Mouse (Mus musculus) heart, postnatal 14 days (tissue): ENCODE results near the gene Dnajc22. TPM values are rescaled to one million over a fixed set of nuclear protein-coding genes. Genes with fewer than 3 reads are reported as not detected.

Source experiments
- DNase-seq, 2 experiments: peaks; one replicate each; pipeline ENCODE4 v3.0.0; 2021 to 2022
- intact Hi-C: fragments of 180-260 bp; cut with DNase I; formaldehyde crosslinking; loops from one replicate; pipeline ENCODE4 v1.15.1; 2025
- total RNA-seq, 2 experiments: library from RNA; stranded (reverse); gene quantifications; 2 replicates each; pipeline ENCODE4 v1.2.3; 2021

Gene Dnajc22
- total RNA-seq, 2 experiments from 2014 or later = 0.27 to 0.45 TPM

DNA sequence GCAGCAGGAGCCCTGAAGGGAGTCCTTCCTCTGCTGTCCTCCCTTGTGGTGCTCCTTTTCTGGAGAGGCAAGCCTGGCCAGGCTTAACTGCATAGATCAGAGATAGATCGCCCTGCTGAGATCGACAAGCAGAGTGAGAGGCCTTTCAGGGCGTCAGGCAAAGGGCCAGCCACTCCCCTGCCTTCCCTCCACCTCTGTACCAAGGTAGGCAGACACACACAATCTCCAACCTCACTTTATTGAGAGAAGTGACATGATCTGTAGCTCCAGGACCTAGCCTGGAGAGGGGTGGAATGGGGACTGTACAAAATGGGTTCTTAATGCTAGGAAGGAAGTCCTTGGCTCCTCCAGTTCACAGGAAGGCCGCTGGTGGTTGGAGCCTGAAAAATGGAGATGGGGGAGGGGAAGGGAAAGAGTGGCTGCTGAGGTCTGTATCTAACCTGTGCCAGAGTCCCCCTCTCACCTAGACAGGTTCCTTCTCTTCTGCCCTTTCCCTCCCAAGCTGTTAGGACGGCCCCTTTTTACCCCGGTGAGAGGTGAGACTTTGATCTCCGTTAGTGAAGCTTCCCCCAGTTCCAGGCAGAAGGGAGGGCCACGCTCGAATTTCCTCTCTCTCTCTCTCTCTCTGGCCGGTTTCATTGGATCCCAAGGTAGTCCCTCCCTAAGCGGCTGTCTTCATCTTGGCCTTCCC is 9.0 kb upstream of the Dnajc22 start:
- intact Hi-C loops = loop anchor here (5.0 kb wide), 2 partner anchors 113 to 183 kb away; no protein-coding TSS in a partner anchor

DNA sequence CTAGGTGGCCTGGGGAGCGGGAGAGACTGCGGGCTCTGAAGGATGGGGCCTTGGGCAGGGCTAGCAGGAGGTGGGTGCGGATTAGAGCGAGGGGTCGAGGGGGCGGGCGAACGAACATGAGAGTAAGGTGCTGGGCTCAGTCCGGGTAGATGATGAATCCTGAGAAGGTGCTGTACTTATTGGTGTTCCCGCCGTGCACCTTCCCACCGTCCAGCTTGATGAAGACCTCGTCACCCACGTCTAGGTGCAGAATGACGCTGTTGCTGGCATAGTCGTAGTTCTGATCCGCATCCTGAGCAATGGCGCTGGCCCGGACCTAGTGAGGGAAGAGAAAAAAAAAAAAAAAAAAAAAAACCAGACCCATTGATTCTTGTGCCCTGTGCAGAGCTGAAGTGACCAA is 8.4 kb upstream of the Dnajc22 start:
- intact Hi-C loops = loop anchor here (5.0 kb wide), 3 partner anchors 32 to 183 kb away; no protein-coding TSS in a partner anchor
- DNase-seq = no peak

More for the DNA sequence above, 9.0 kb upstream of the Dnajc22 start:
- DNase-seq = no peak

- DNase-seq = no peak
- intact Hi-C loops = loop anchor here (5.0 kb wide), 1 partner anchor 34 kb away; no protein-coding TSS in a partner anchor
Observed at GRCm38 (mm10) chr15:99085997-99086396, 7.0 kb upstream of the Dnajc22 start.

DNA sequence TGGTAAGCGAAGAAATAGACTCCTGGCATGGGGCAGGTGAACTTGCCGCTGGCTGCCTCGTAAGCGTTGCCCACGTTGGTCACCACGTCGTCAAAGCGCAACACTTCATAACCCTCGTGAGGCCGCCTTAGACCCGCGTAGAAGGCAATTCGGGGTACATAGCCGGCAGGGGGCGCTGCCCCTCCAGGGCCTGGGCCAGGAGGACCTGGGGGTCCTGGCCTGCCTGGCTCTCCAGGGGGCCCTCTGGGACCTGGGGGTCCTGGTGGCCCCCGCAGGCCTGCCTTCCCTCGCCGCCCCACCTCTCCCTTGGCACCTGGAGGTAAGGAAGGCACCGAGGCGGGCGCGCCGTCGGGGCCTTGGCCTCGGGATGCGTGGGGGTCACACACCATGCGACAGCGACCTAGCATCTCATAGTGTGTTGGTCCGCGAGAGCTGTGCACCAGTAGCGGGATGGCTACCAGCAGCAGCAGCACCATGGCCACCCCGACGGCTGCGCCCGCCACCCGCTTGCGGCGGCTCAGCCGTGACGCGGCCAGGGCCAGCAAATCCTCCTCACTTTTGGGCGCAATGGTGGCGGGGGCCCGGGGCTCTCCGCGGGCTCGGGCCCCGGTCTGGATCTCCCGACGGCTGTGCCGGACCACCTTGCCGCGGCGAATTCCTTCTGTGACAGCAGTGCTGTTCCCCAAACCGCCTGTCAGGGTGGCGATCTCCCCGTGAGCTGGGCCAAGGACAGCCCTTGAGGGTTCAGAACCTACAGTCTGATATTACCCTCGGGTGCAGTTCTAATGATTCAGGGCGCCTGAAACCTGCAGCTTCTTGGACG is 5.5 kb upstream of the Dnajc22 start, which contains the start of gene C1ql4:
Gene C1ql4 (minus strand): TSS at position 565 of the 823 bp plus-strand sequence.
- DNase-seq = peak; percentile 41 to 52
- intact Hi-C loops = loop anchor here (5.0 kb wide), 1 partner anchor 35 kb away; no protein-coding TSS in a partner anchor

DNA sequence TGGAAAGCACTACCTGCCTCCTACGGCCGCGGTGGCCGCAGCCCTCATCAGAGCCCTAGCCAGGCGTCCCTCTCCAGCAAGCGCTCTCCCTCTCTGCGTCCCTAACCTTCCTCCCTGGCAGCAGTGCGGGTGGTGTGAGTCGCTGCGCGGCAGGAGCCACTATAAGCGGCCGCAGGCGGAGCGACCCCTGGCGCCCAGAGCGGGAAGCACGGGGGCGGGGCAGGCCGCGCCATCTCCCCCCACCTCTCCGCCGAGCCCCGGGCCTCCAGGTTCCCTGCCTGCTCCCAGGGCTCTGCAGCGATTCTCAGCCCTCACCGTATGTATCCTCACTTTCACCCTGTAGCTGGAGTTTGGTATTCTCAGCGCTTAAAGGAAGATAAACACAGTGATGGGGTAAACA is 4.7 kb upstream of the Dnajc22 start:
- DNase-seq = peak; percentile 86 to 92
- intact Hi-C loops = loop anchor here (5.0 kb wide), 1 partner anchor 36 kb away; no protein-coding TSS in a partner anchor

DNA sequence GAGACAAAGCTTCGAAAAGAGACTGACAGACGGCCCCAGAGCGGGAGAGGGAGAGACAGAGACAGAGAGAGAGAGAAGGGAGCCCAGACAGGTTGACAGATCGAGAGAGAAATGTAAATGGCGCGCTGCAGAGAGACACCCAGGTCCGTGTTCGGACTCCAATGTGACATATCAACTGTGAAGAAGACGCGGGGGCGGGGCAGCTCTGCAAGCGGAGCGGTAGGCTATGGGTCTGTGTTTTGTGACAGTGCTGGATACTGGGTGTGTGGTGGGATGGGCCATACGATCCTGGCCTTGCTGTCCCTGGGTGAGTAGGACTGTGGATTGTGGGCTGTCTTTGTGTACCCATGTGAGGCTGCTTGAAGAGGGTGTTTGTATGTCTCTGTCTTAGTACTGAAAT is 3.9 kb upstream of the Dnajc22 start:
- intact Hi-C loops = loop anchor here (5.0 kb wide), 1 partner anchor 37 kb away; no protein-coding TSS in a partner anchor
- no peak for DNase-seq

- peak; percentile 42 to 55 for DNase-seq
- intact Hi-C loops = no loop called here
Observed at GRCm38 (mm10) chr15:99093291-99094258, 605 bp downstream of the Dnajc22 start.

- no peak for DNase-seq
- intact Hi-C loops = loop anchor here (5.0 kb wide), 1 partner anchor 173 kb away; no protein-coding TSS in a partner anchor
Observed at GRCm38 (mm10) chr15:99094631-99095270, 1.8 kb downstream of the Dnajc22 start.

- intact Hi-C loops = loop anchor here (5.0 kb wide), 1 partner anchor 172 kb away; no protein-coding TSS in a partner anchor
Observed at GRCm38 (mm10) chr15:99095356-99095755, 2.4 kb downstream of the Dnajc22 start.

DNA sequence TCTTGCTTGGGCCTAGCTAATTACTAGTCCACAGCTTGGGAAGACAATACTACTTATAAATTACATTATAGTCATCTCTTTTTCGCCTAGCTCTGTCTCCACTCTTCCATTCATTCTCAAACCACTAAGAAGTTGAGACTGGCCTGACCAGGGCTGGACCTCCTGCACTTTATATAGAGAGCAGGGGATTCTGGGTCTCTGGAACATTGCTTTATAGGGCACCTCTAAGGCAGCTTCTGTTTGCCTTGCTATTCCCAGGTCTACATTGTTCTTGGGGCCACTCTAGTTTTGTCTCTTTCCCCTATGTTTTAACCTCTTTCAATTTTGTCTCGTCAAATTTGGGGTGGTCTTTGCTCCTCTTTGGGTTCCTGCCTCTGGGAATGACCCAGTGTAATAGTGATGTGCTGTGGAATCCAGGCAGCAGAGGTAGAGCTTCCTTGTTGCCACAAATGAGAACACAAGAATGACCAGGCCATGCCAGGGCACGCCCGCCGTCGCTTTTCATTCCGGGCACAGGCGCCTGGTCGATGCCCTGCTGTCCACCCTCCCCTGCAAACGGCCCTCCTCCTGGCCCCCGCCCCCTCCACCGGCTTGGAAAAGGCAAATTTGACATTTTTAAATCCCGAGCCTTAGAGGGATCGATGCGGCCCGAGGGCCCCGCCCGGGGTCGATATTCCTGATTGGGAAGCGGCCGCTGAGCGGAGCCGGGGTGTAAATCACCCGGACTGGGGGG is 3.3 kb downstream of the Dnajc22 start:
- intact Hi-C loops = loop anchor here (5.0 kb wide), 1 partner anchor 171 kb away; no protein-coding TSS in a partner anchor
- no peak for DNase-seq

More at GRCm38 (mm10) chr15:99095356-99095755, 2.4 kb downstream of the Dnajc22 start:
- DNase-seq = no peak

GRCm38 (mm10) chr15:99096831-99097500 is 4.0 kb downstream of the Dnajc22 start:
- intact Hi-C loops = loop anchor here (5.0 kb wide), 1 partner anchor 170 kb away; no protein-coding TSS in a partner anchor

DNA sequence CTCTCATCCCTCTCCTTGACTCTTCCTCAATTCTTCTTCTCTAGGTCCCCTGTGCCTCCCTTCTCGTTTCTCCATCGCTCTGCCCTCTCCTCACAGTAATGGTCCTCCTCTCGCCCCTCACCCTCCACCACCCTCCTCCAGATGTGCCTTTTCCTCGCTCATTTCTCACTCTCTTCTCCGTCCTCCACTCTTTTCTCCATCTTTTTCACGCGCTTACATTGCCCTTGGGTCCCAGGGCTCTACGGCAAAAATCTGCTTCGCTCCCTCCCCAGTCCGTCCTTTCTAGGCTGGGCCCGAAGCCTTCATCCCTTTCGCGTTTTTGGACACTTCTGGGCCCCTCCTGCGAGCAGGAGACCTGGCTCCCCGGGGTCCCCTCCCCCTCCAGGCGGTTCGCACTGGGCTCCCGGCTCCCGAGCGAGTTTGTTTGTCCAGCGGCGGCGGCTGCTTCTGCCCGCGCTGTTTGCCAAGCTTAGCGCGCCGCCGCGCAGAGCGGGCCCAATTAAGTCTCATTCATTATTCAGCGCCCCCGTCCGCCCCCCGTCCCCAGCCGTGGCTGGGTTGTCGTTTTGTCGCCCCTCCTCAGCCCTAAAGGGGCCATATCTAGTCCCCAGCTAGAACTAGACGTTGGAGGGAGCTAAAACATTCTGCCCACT is 5.0 kb downstream of the Dnajc22 start:
- intact Hi-C loops = loop anchor here (5.0 kb wide), 1 partner anchor 169 kb away; no protein-coding TSS in a partner anchor

More at GRCm38 (mm10) chr15:99096831-99097500, 4.0 kb downstream of the Dnajc22 start:
- peak; percentile 44 to 54 for DNase-seq

GRCm38 (mm10) chr15:99098493-99098861 is 5.5 kb downstream of the Dnajc22 start:
- no peak for DNase-seq
- intact Hi-C loops = loop anchor here (5.0 kb wide), 1 partner anchor 169 kb away; no protein-coding TSS in a partner anchor

More for the DNA sequence above, 5.0 kb downstream of the Dnajc22 start:
- DNase-seq = peak; percentile 45 to 50

DNA sequence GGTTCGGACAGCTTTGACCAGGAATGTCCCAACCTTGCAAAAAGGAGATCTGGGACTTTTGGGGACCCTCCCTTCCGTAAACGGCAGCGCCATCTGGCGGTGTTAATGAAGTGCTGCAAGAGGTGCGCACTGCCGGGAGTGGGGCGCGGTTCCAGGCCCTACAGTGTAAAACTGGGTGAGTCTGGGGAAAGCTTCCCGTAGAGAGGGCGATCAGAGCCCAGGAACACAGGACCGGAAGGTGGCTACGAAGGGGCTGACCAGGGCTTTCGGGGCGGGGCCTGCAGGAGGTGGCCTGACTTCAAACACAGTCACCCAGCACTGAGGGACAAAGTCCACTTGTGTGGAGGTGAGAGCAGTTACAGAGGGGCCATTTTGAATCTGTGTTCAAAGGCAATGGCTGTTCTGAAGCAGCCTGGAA is 6.2 kb downstream of the Dnajc22 start:
- DNase-seq = peak; percentile 63 to 79
- intact Hi-C loops = loop anchor here (5.0 kb wide), 1 partner anchor 168 kb away; no protein-coding TSS in a partner anchor

DNA sequence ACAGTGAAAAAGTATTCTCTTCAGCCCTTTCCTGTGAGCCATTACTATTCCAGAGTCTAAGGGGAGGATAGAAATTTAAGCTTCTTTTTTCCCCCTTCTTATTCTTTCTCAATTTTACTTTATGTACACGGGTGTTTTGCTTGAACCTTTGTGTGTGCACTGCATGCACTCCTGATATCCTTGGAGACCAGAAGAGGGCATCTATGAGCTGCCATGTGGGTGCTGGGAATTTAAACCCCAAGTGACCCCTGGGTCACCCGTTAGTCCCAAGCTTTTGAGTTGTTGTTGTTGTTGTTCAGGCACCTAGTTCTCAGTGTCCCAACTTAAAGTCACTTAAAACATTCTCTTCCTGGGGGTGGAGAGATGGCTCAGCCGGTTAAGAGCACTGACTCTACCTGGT is 7.0 kb downstream of the Dnajc22 start:
- intact Hi-C loops = loop anchor here (5.0 kb wide), 1 partner anchor 167 kb away; no protein-coding TSS in a partner anchor

DNA sequence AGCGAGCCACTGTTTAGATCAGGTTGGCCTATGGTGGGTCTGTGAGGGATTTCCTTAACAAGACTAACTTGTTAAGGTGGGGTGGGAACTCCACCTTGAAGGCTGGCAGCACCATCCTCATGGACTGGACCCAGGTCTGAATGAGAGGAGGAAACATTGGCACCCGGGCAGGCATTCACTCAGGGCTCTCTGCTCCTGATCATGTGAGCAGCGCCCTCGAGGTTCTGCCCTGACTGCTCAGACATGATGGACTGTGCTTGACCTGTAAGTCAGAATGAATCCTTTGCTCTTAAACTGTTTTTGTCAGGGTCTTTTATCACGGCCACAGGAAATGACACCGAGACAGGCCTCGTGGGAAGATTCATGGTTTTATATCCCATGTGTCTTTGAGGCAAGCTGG is 12.3 kb downstream of the Dnajc22 start:
- intact Hi-C loops = no loop called here
- no peak for DNase-seq

More for the DNA sequence above, 7.0 kb downstream of the Dnajc22 start:
- DNase-seq = no peak

DNA sequence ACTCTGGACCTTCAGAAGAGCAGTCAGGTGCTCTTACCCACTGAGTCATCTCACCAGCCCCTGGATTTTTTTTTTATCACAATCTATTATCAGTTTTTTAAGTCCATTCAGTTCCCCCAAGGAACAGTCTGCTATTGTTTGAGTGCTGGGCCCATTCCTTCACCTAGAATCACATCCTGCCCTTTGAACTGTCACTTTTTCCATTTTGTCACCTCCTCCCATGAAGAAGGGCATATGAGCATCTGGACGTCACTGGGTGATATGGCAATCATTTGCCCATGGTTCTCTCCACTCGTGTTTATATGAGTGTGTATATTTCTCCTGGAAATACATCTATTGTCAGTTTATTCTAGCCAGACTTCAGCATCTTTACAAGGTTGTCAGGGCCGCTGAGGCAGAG is 14.9 kb downstream of the Dnajc22 start:
- DNase-seq = no peak
- intact Hi-C loops = no loop called here
